Mouse (Mus musculus) limb, embryonic 12.5 days (tissue): ENCODE measurements at regions not wholly inside any gene's neighbourhood (a gene's known extent, or its start where the extent isn't known, plus 50 kb on each side); places are given as distances from the start of the nearest gene placed in this dataset.

ENCODE experiments used
- ATAC-seq: fragments of 200-750 bp; cut with Nextera tagmentation; 2 replicates; pipeline ENCODE4 v1.8.0; 2017; ENCODE audit warnings: low read depth, moderate TSS enrichment; ENCODE audit not compliant: insufficient number of reproducible peaks, insufficient read depth, low FRiP score, low TSS enrichment
- H3K27ac ChIP-seq: fragments of 300-500 bp; sonication (generic); 2 replicates; pipeline ENCODE4 v1.5.1; 2016; ENCODE audit warnings: mild to moderate bottlenecking, moderate library complexity
- H3K27me3 ChIP-seq: fragments of 300-500 bp; sonication (generic); 2 replicates; pipeline ENCODE4 v1.6.1; 2016; ENCODE audit warnings: mild to moderate bottlenecking, moderate library complexity
- H3K36me3 ChIP-seq: fragments of 300-500 bp; sonication (generic); 2 replicates; pipeline ENCODE4 v1.6.1; 2016; ENCODE audit warnings: mild to moderate bottlenecking, moderate library complexity
- H3K4me1 ChIP-seq: fragments of 300-500 bp; sonication (generic); replicated peaks from 2 replicates; pipeline ENCODE4 v1.6.1; 2016
- H3K4me2 ChIP-seq: fragments of 300-500 bp; sonication (generic); 2 replicates; pipeline ENCODE4 v1.6.1; 2016; ENCODE audit warnings: mild to moderate bottlenecking, moderate library complexity
- H3K4me3 ChIP-seq: fragments of 300-500 bp; sonication (generic); replicated peaks from 2 replicates; pipeline ENCODE4 v1.5.1; 2016; ENCODE audit warnings: mild to moderate bottlenecking
- H3K9ac ChIP-seq: fragments of 300-500 bp; sonication (generic); replicated peaks from 2 replicates; pipeline ENCODE4 v1.6.1; 2016; ENCODE audit warnings: mild to moderate bottlenecking, moderate library complexity
- H3K9me3 ChIP-seq: fragments of 300-500 bp; sonication (generic); 2 replicates; pipeline ENCODE4 v1.6.1; 2016; ENCODE audit warnings: mild to moderate bottlenecking, moderate library complexity
- WGBS: fragments of 180-500 bp; shearing (Covaris S2); methylation state at CpG from one replicate; pipeline ENCODE4 v1.1.7; 2016; 5-methylcytosine and 5-hydroxymethylcytosine counted together

GRCm38 (mm10) chrX:7428621-7429523, 53.2 kb upstream of the Usp27x start:
- Histone ChIP-seq H3K4me1 (no peaks in the 10 kb centered on the region), H3K36me3 (no peaks in the 10 kb centered on the region), H3K27ac (no peak overlapping the region), H3K4me3 (no peak overlapping the region), H3K27me3 (no peaks in the 10 kb centered on the region), H3K9me3 (no peaks in the 10 kb centered on the region), H3K9ac (no peak overlapping the region), H3K4me2 (peak overlapping the region; percentile 21)
- ATAC-seq, result no peak
- WGBS, result 57% methylated on average over 20 of the region's 20 CpGs
